Mouse (Mus musculus): ENCODE results near the gene Cyp2u1. TPM values are rescaled to one million over a fixed set of nuclear protein-coding genes. Genes with fewer than 3 reads are reported as not detected.

Gene Cyp2u1
- polyA plus RNA-seq, 1 experiment = 2.6 TPM

- H3K36me3 ChIP-seq (ENCODE audit: control insufficient read depth, insufficient read depth) = no peaks in the 10 kb centered on the region
- no peaks in the 10 kb centered on the region for H3K79me2 ChIP-seq (ENCODE audit: control insufficient read depth, insufficient read depth)
- no peak overlapping the region for H3ac ChIP-seq (ENCODE audit: control insufficient read depth, insufficient read length, low read depth)
- TF ChIP-seq FOSL1 (IDR thresholded peaks at IDR 0.05; ENCODE audit: insufficient read depth, low read length, poor library complexity, severe bottlenecking) = no peak
- TF ChIP-seq CEBPB (IDR thresholded peaks at IDR 0.05; ENCODE audit: low read depth) = no peak
- TF ChIP-seq CTCF (IDR thresholded peaks at IDR 0.05; ENCODE audit: control insufficient read depth, insufficient read depth, insufficient read length) = no peak
- no peak for TF ChIP-seq USF1 (IDR thresholded peaks at IDR 0.05; ENCODE audit: low read depth)
- no peak for TF ChIP-seq MYOG (IDR thresholded peaks at IDR 0.05; ENCODE audit: control insufficient read depth, extremely low read depth, insufficient read length)
- TF ChIP-seq MYOD1 (IDR thresholded peaks at IDR 0.05; ENCODE audit: control insufficient read depth, insufficient read length, low read depth) = no peak
- TF ChIP-seq MAX (IDR thresholded peaks at IDR 0.05) = no peak
- H3K4me3 ChIP-seq (ENCODE audit: insufficient read depth, poor library complexity, severe bottlenecking) = no peak overlapping the region
- no peaks in the 10 kb centered on the region for H3K27me3 ChIP-seq (ENCODE audit: control insufficient read depth, insufficient read depth, insufficient read length)
- no peaks in the 10 kb centered on the region for H3K79me3 ChIP-seq (ENCODE audit: low read depth)
Observed at GRCm38 (mm10) chr3:131317126-131317525, 14.1 kb upstream of the Cyp2u1 start.

GRCm38 (mm10) chr3:131315957-131316510 is 13.0 kb upstream of the Cyp2u1 start:
- Histone ChIP-seq H3K4me3 (ENCODE audit: insufficient read depth, poor library complexity, severe bottlenecking) (no peak overlapping the region), H3K36me3 (ENCODE audit: control insufficient read depth, insufficient read depth) (no peaks in the 10 kb centered on the region), H3K79me2 (ENCODE audit: control insufficient read depth, insufficient read depth) (no peaks in the 10 kb centered on the region), H3K27me3 (ENCODE audit: control insufficient read depth, insufficient read depth, insufficient read length) (no peaks in the 10 kb centered on the region), H3ac (ENCODE audit: control insufficient read depth, insufficient read length, low read depth) (no peak overlapping the region), H3K79me3 (ENCODE audit: low read depth) (no peaks in the 10 kb centered on the region)
- TF ChIP-seq USF1 (IDR thresholded peaks at IDR 0.05; ENCODE audit: low read depth) = no peak
- TF ChIP-seq CTCF (IDR thresholded peaks at IDR 0.05; ENCODE audit: control insufficient read depth, insufficient read depth, insufficient read length) = no peak
- no peak for TF ChIP-seq CEBPB (IDR thresholded peaks at IDR 0.05; ENCODE audit: low read depth)
- no peak for TF ChIP-seq MAX (IDR thresholded peaks at IDR 0.05)
- TF ChIP-seq MYOD1 (IDR thresholded peaks at IDR 0.05; ENCODE audit: control insufficient read depth, insufficient read length, low read depth) = no peak
- no peak for TF ChIP-seq FOSL1 (IDR thresholded peaks at IDR 0.05; ENCODE audit: insufficient read depth, low read length, poor library complexity, severe bottlenecking)
- TF ChIP-seq MYOG (IDR thresholded peaks at IDR 0.05; ENCODE audit: control insufficient read depth, extremely low read depth, insufficient read length) = no peak

GRCm38 (mm10) chr3:131312340-131312739 is 9.3 kb upstream of the Cyp2u1 start:
- no peaks in the 10 kb centered on the region for H3K79me2 ChIP-seq (ENCODE audit: control insufficient read depth, insufficient read depth)
- TF ChIP-seq CTCF (IDR thresholded peaks at IDR 0.05; ENCODE audit: control insufficient read depth, insufficient read depth, insufficient read length) = no peak
- TF ChIP-seq CEBPB (IDR thresholded peaks at IDR 0.05; ENCODE audit: low read depth) = no peak
- no peak for TF ChIP-seq MYOD1 (IDR thresholded peaks at IDR 0.05; ENCODE audit: control insufficient read depth, insufficient read length, low read depth)
- TF ChIP-seq MYOG (IDR thresholded peaks at IDR 0.05; ENCODE audit: control insufficient read depth, extremely low read depth, insufficient read length) = no peak
- no peak for TF ChIP-seq MAX (IDR thresholded peaks at IDR 0.05)
- no peak for TF ChIP-seq USF1 (IDR thresholded peaks at IDR 0.05; ENCODE audit: low read depth)
- TF ChIP-seq FOSL1 (IDR thresholded peaks at IDR 0.05; ENCODE audit: insufficient read depth, low read length, poor library complexity, severe bottlenecking) = no peak
- no peaks in the 10 kb centered on the region for H3K36me3 ChIP-seq (ENCODE audit: control insufficient read depth, insufficient read depth)
- H3K4me3 ChIP-seq (ENCODE audit: insufficient read depth, poor library complexity, severe bottlenecking) = no peak overlapping the region
- H3K27me3 ChIP-seq (ENCODE audit: control insufficient read depth, insufficient read depth, insufficient read length) = no peaks in the 10 kb centered on the region
- no peak overlapping the region for H3ac ChIP-seq (ENCODE audit: control insufficient read depth, insufficient read length, low read depth)
- H3K79me3 ChIP-seq (ENCODE audit: low read depth) = no peaks in the 10 kb centered on the region

- TF ChIP-seq FOSL1 (IDR thresholded peaks at IDR 0.05; ENCODE audit: insufficient read depth, low read length, poor library complexity, severe bottlenecking) = no peak
- no peaks in the 10 kb centered on the region for H3K79me3 ChIP-seq (ENCODE audit: low read depth)
- no peak overlapping the region for H3K4me3 ChIP-seq (ENCODE audit: insufficient read depth, poor library complexity, severe bottlenecking)
- no peaks in the 10 kb centered on the region for H3K36me3 ChIP-seq (ENCODE audit: control insufficient read depth, insufficient read depth)
- no peak overlapping the region for H3ac ChIP-seq (ENCODE audit: control insufficient read depth, insufficient read length, low read depth)
- no peaks in the 10 kb centered on the region for H3K79me2 ChIP-seq (ENCODE audit: control insufficient read depth, insufficient read depth)
- H3K27me3 ChIP-seq (ENCODE audit: control insufficient read depth, insufficient read depth, insufficient read length) = no peaks in the 10 kb centered on the region
Observed at GRCm38 (mm10) chr3:131310572-131310971, 7.5 kb upstream of the Cyp2u1 start.

GRCm38 (mm10) chr3:131307811-131308210 is 4.8 kb upstream of the Cyp2u1 start:
- H3K79me3 ChIP-seq (ENCODE audit: low read depth) = no peaks in the 10 kb centered on the region
- H3K36me3 ChIP-seq (ENCODE audit: control insufficient read depth, insufficient read depth) = no peaks in the 10 kb centered on the region
- no peaks in the 10 kb centered on the region for H3K27me3 ChIP-seq (ENCODE audit: control insufficient read depth, insufficient read depth, insufficient read length)
- no peak overlapping the region for H3ac ChIP-seq (ENCODE audit: control insufficient read depth, insufficient read length, low read depth)
- H3K4me3 ChIP-seq (ENCODE audit: insufficient read depth, poor library complexity, severe bottlenecking) = no peak overlapping the region
- TF ChIP-seq MYOG (IDR thresholded peaks at IDR 0.05; ENCODE audit: control insufficient read depth, extremely low read depth, insufficient read length) (no peak), MYOD1 (IDR thresholded peaks at IDR 0.05; ENCODE audit: control insufficient read depth, insufficient read length, low read depth) (no peak), MAX (IDR thresholded peaks at IDR 0.05) (no peak), USF1 (IDR thresholded peaks at IDR 0.05; ENCODE audit: low read depth) (no peak), CEBPB (IDR thresholded peaks at IDR 0.05; ENCODE audit: low read depth) (no peak), CTCF (IDR thresholded peaks at IDR 0.05; ENCODE audit: control insufficient read depth, insufficient read depth, insufficient read length) (no peak), FOSL1 (IDR thresholded peaks at IDR 0.05; ENCODE audit: insufficient read depth, low read length, poor library complexity, severe bottlenecking) (no peak)
- H3K79me2 ChIP-seq (ENCODE audit: control insufficient read depth, insufficient read depth) = no peaks in the 10 kb centered on the region

- Histone ChIP-seq H3K79me3 (ENCODE audit: low read depth) (no peaks in the 10 kb centered on the region), H3K27me3 (ENCODE audit: control insufficient read depth, insufficient read depth, insufficient read length) (no peaks in the 10 kb centered on the region), H3K4me3 (ENCODE audit: insufficient read depth, poor library complexity, severe bottlenecking) (no peak overlapping the region), H3K36me3 (ENCODE audit: control insufficient read depth, insufficient read depth) (no peaks in the 10 kb centered on the region), H3K79me2 (ENCODE audit: control insufficient read depth, insufficient read depth) (no peaks in the 10 kb centered on the region), H3ac (ENCODE audit: control insufficient read depth, insufficient read length, low read depth) (no peak overlapping the region)
- TF ChIP-seq USF1 (IDR thresholded peaks at IDR 0.05; ENCODE audit: low read depth) (no peak), FOSL1 (IDR thresholded peaks at IDR 0.05; ENCODE audit: insufficient read depth, low read length, poor library complexity, severe bottlenecking) (no peak), MAX (IDR thresholded peaks at IDR 0.05) (no peak), CEBPB (IDR thresholded peaks at IDR 0.05; ENCODE audit: low read depth) (no peak), MYOG (IDR thresholded peaks at IDR 0.05; ENCODE audit: control insufficient read depth, extremely low read depth, insufficient read length) (no peak), CTCF (IDR thresholded peaks at IDR 0.05; ENCODE audit: control insufficient read depth, insufficient read depth, insufficient read length) (no peak), MYOD1 (IDR thresholded peaks at IDR 0.05; ENCODE audit: control insufficient read depth, insufficient read length, low read depth) (no peak)
Observed at GRCm38 (mm10) chr3:131306255-131306654, 3.2 kb upstream of the Cyp2u1 start.
